Mouse (Mus musculus) lung, adult 2 months (tissue): ENCODE data around the gene D630003M21Rik. TPM values are rescaled to one million over a fixed set of nuclear protein-coding genes. Genes with fewer than 3 reads are reported as not detected.
A peak's percentile ranks its signal among the peaks of the same experiment; 100 is the strongest.

Source experiments
- DNase-seq: peaks from one replicate; pipeline ENCODE4 v3.0.0; 2022
- H3K4me1 ChIP-seq: fragments of 200-500 bp; 2 replicates; pipeline ENCODE4 v1.6.1; 2011; ENCODE audit warnings: low read length; ENCODE audit not compliant: control insufficient read depth, insufficient read depth
- H3K4me3 ChIP-seq: fragments of 200-500 bp; replicated peaks from 2 replicates; pipeline ENCODE3; 2011; ENCODE audit warnings: low read depth, mild to moderate bottlenecking, control low read depth, low read length; ENCODE audit errors: extremely low read depth
- CTCF ChIP-seq: fragments of 200-500 bp; IDR thresholded peaks from 2 replicates; pipeline ENCODE4 v1.5.1; 2011; ENCODE audit warnings: mild to moderate bottlenecking, low read length, control low read depth; ENCODE audit not compliant: insufficient read depth
- POLR2A ChIP-seq: fragments of 200-500 bp; IDR thresholded peaks from 2 replicates; pipeline ENCODE4 v1.6.1; 2011; ENCODE audit warnings: low read depth, mild to moderate bottlenecking, control low read depth, low read length, borderline replicate concordance; ENCODE audit errors: extremely low read depth
- WGBS: fragments of 180-500 bp; shearing (Covaris S2); methylation state at CpG from one replicate; pipeline ENCODE4 v1.1.7; 2018; 5-methylcytosine and 5-hydroxymethylcytosine counted together
- polyA plus RNA-seq: library from polyadenylated mRNA; depleted of rRNA; stranded (reverse); fragments of >200 nt; gene quantifications from 2 replicates; pipeline ENCODE4 v1.2.3, GENCODE M21; 2012

Gene D630003M21Rik
- polyA plus RNA-seq, 1 experiment: 1.9 TPM

DNA sequence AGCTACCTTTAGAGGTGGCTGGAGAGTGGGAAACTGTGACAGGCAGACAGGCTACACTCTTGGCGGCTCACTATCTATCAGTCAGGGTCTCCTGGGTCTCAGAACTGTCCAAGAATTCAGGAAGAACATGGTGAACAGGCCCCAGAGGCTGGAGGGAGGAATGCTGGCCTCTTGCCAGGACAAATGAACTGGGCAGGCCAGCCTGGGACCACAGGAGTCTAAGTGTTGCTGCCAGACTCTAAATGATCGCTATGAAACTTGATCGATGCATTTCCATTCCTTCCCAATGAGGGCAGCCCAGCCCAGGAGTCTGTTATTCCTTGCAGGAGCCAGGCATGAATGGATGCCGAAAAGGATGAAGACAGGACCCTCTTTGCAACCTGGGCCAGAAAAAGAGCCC, 6.4 kb downstream of the D630003M21Rik start:
- Histone ChIP-seq H3K4me1 (no peaks in the 10 kb centered on the region), H3K4me3 (no peak overlapping the region)
- DNase-seq: no peak
- WGBS: 52% methylated on average over 4 of the region's 4 CpGs
- no peak for TF ChIP-seq POLR2A

GRCm38 (mm10) chr2:158221446-158222084, 7.5 kb downstream of the D630003M21Rik start:
- no peak for TF ChIP-seq CTCF
- no peak for TF ChIP-seq POLR2A
- Histone ChIP-seq H3K4me3 (no peak overlapping the region), H3K4me1 (no peaks in the 10 kb centered on the region)
- no peak for DNase-seq
- WGBS: 84% methylated on average over 9 of the region's 9 CpGs

- 82% methylated on average over 2 of the region's 2 CpGs for WGBS
- Histone ChIP-seq H3K4me3 (no peak overlapping the region), H3K4me1 (no peaks in the 10 kb centered on the region)
- TF ChIP-seq POLR2A: no peak
- no peak for TF ChIP-seq CTCF
- no peak for DNase-seq
Observed at GRCm38 (mm10) chr2:158219562-158219961, 9.5 kb downstream of the D630003M21Rik start.

DNA sequence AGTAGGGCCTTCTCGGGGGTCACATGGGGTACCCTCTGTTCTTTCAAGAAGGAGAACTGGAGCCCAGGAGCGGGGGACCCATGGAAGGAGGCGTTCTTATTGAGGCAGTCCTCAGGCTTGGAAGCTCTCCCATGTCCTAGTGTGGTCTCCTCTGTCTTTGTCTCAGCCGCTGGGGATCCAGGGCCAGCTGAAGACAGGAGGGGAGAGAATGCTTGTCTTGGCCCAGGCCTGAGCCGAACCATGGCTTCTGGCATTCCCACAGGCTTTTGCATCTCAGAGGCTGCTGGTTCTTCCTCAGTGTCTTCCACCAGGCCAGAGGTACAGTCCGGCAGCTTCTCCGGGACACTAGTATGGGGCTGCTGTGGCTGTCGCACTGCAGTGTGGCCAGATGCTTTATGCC, 12.5 kb downstream of the D630003M21Rik start:
- H3K4me1 ChIP-seq: no peaks in the 10 kb centered on the region
- H3K4me3 ChIP-seq: no peak overlapping the region
- TF ChIP-seq CTCF (no peak), POLR2A (no peak)
- WGBS: 82% methylated on average over 8 of the region's 8 CpGs
- no peak for DNase-seq

DNA sequence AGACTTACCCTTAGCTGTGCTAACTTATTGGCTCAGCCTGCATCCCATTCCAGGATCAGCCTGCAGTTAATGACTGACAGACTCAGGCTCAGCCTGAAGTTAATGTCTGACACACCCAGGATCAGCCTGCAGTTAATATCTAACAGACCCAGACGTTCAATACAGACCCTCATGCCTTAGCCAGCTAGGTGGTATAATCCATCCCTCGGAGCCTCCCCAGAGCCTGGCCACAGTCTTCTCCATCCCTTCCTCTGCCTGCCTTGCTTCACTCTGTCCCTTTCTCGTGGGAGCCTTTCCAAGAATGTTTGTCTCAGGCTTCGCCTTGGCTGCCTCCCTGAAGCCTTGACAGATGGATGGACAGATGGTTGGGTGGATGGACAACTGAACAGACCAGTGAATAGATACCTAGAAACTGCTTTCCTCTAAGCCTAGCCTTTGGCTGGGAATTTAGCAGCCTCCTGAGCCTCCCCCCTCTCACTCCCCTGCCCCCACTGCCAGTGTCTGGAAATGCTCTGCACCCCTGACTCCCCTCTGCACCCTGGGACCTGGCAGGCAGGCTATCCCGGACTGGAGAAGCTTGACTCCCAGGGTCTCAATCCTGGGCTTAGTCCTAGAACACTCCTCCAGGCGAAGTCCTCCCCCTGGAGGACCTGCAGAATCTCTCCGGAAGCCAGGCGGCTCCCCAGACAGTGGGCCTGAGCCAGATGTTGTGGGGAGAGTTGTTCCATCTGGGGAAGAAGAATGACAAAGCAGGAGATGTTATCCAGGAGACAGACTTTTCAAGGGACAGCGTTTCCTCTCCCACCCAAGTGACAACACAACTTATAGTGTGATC, 13.5 kb downstream of the D630003M21Rik start:
- WGBS: 43% methylated on average over 9 of the region's 9 CpGs
- Histone ChIP-seq H3K4me3 (no peak overlapping the region), H3K4me1 (no peaks in the 10 kb centered on the region)
- no peak for TF ChIP-seq POLR2A
- no peak for TF ChIP-seq CTCF
- no peak for DNase-seq

GRCm38 (mm10) chr2:158211764-158212471, 17.1 kb downstream of the D630003M21Rik start:
- TF ChIP-seq CTCF (peak; percentile 34; the same call in 1 of the 2 replicates), POLR2A (no peak)
- DNase-seq: no peak
- Histone ChIP-seq H3K4me3 (no peak overlapping the region), H3K4me1 (no peaks in the 10 kb centered on the region)
- WGBS: 71% methylated on average over 4 of the region's 4 CpGs

DNA sequence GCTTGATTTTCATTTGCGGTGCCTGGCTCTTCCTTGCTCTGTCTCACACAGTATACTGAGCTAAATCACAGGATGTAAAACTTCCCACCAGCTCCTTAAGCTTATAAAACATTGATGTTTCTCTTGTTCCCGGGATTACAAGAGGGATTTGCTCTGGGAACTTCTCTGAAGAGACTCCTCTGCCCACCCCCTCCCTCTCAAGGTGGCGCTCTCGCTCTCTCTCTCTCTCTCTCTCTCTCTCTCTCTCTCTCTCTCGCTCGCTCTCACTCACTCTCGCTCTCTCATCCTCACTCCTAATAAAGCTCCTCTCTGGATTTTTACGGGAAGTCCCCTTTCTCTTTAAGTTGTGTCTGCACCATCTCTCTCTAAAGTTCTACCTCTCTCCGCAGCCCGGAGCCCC, 18.1 kb downstream of the D630003M21Rik start:
- DNase-seq: no peak
- WGBS: 45% methylated on average over 10 of the region's 10 CpGs
- Histone ChIP-seq H3K4me3 (no peak overlapping the region), H3K4me1 (no peaks in the 10 kb centered on the region)
- no peak for TF ChIP-seq CTCF
- no peak for TF ChIP-seq POLR2A

- Histone ChIP-seq H3K4me3 (no peak overlapping the region), H3K4me1 (no peaks in the 10 kb centered on the region)
- no peak for DNase-seq
- TF ChIP-seq CTCF (no peak), POLR2A (no peak)
- 57% methylated on average over 4 of the region's 4 CpGs for WGBS
Observed at GRCm38 (mm10) chr2:158210503-158210902, 18.5 kb downstream of the D630003M21Rik start.

DNA sequence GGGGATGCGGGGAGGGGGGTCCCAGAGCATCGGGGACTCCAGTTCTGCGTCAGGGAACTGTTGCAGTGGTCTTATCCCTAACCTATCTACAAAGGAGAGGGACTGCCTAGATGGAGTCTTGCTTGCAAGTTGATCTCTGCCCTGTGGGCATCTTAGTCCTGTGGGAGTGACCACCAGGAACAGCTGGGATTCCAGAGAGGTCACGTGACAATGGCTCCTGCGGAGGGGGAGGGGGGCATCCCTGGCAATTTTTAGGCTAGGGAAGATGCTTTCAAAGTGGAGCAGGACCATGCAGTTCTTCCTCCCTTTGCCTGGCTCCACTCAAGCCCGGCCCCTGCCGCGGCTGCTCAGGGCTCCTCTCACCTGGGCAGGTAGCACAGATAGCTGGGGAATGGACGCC, 19.2 kb downstream of the D630003M21Rik start:
- H3K4me3 ChIP-seq: no peak overlapping the region
- TF ChIP-seq POLR2A (no peak), CTCF (no peak)
- H3K4me1 ChIP-seq: no peaks in the 10 kb centered on the region
- no peak for DNase-seq
- WGBS: 57% methylated on average over 9 of the region's 9 CpGs
